Mouse (Mus musculus): Measurements from ENCODE around the gene Acss2. TPM values are rescaled to one million over a fixed set of nuclear protein-coding genes. Genes with fewer than 3 reads are reported as not detected.
"Not testable (repeated sequence)": the region's sequence is repeated elsewhere in the genome, so short reads cannot be mapped to it uniquely, and the experiment has no call there.

Acss2 gene
- total RNA-seq, 2 experiments from 2014 or later = 6.3 to 9.2 TPM

- no peak for ATAC-seq (replicated peaks; ENCODE audit: low FRiP score, poor library complexity, severe bottlenecking)
Measured at GRCm38 (mm10) chr2:155536292-155536691, 18.5 kb downstream of the Acss2 start.

DNA sequence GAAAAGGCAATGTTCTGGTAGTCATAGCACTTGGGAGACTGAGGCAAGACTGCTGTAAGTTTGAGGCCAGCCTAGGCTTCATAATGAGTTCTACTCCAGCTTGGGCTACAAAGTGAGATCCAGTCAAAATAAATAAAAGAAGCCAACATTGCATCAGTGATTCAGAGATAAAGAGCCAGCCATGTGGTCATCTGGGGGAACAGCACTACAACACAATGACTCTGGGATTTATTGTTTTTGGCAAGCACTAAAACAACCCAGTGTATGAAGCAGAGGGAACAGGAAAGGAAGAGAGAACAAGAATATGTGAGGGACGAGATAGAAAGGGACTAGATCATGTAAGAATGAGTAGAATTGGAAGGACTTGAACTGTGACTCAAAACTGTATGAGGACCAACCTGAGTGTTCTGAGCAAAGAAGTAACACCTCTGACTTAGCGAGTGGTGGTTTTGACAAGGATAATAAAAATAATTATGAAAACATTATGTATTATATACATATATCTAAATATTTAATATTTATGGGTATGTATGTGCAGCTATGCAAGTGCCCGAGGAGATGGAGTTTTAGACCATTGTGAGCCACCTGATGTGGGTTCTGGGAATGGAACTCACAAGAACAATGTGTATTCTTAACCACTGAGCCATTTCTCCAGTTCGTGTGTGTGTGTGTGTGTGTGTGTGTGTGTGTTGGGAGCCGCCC is 20.2 kb downstream of the Acss2 start:
- ATAC-seq (replicated peaks; ENCODE audit: low FRiP score, poor library complexity, severe bottlenecking) = peak; percentile 62

DNA sequence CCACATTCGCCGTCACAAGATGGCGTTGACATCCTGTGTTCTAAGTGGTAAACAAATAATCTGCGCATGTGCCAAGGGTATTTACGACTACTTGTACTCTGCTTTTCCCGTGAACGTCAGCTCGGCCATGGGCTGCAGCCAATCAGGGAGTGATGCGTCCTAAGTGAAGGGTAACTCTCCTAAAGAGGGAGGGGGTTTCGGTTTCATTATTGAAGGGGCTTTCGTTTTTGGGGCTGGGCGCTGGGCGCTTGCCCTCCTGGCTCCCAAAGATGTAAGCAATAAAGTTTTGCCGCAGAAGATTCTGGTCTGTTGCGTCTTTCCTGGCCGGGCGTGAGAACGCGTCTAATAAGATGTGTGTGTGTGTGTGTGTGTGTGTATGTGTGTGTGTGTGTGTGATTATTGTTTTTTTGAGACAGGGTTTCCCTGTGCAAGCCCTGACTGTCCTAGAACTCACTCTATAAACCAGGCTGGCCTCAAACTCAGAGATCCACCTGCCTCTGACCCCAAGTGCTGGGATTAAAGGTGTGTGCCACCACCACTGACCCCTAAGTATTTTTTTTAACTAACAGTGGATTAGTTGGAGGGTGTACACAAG is 20.8 kb downstream of the Acss2 start:
- not testable (repeated sequence) for ATAC-seq (replicated peaks; ENCODE audit: low FRiP score, poor library complexity, severe bottlenecking)

DNA sequence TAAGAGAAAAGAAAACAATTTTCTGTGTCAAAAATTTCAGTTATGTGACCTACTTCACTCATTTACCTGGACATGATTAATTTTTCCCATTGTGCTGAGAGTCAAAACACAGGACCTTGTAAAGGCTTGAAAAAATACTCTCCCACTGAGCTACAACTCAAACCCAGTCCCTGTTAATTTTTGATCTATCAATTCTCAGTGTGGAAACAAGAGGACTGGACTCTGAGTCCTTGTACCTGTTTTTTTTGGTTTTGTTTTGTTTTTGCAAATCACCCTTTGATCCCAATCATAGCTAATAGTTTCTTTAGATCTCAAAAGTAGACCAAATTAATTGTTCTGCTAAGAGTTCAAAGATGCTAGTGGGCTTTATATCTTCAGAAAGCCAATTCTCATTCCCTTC is 21.9 kb downstream of the Acss2 start:
- no peak for ATAC-seq (replicated peaks; ENCODE audit: low FRiP score, poor library complexity, severe bottlenecking)

- ATAC-seq (replicated peaks; ENCODE audit: low FRiP score, poor library complexity, severe bottlenecking) = 0 out of 2 replicates have a peak, but pooled peaks have one; percentile 4
Measured at GRCm38 (mm10) chr2:155540822-155541458, 23.2 kb downstream of the Acss2 start.

DNA sequence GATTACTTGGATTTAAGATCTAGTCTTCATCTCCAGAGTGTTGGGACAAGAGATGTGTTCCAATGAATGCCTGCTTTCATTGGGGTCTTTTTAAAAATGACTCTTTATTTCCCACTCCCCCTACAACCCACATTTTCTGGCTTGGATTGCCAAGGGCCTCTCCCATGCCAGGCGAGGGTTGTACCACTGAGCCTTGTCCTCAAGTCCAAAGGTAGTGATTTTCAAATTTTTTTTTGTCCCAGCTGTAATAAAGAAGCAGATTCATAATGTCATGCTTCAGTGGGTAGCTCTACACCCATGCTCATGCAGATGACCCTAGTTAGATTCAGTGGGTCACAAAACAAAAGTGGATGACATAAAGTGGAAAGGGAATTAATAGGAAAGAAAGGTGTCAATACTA is 29.2 kb downstream of the Acss2 start:
- ATAC-seq (replicated peaks; ENCODE audit: low FRiP score, poor library complexity, severe bottlenecking) = no peak

DNA sequence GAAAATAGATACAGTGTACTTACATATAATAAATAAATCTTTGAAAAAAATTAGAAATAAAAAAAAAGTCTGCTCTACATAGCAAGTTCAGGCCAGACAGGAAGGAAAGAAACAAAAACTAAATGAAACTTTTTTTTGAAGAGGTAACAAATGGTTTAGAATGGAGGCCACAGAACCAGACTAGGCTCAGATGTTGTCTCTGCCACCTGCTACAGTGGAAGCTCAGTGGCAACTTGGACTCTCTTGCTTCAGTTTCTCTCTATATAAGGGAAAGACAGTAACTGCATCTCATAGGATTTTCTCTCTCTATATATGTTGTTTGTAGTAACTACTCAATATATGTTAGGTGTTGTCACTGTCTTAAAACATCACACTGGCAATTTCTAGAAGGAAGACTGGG is 34.6 kb downstream of the Acss2 start:
- no peak for ATAC-seq (replicated peaks; ENCODE audit: low FRiP score, poor library complexity, severe bottlenecking)

- ATAC-seq (replicated peaks; ENCODE audit: low FRiP score, poor library complexity, severe bottlenecking) = peak; percentile 69
Measured at GRCm38 (mm10) chr2:155552949-155553354, 35.2 kb downstream of the Acss2 start.

GRCm38 (mm10) chr2:155554426-155554985 is 36.8 kb downstream of the Acss2 start:
- no peak for ATAC-seq (replicated peaks; ENCODE audit: low FRiP score, poor library complexity, severe bottlenecking)

DNA sequence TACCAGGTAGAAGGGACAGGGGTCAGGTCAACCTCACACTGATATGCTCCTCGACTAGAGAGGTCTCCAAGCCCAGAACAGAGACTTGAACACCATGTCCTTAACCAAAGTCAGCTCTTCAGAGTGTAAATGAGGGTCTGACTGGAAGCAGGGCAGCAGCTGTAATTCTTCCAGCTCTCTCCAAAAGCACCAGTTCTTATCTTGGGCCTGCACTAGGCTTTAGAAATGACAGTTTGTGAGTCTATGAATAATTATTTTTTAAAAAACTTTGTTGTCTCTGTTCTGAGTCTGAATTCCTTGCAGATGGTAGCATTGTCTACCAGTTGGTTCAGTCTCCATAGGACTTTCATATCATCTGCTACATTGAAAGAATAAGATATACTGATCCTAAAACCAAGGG is 44.5 kb downstream of the Acss2 start:
- no peak for ATAC-seq (replicated peaks; ENCODE audit: low FRiP score, poor library complexity, severe bottlenecking)

- no peak for ATAC-seq (replicated peaks; ENCODE audit: low FRiP score, poor library complexity, severe bottlenecking)
Measured at GRCm38 (mm10) chr2:155562934-155563333, 45.2 kb downstream of the Acss2 start.

DNA sequence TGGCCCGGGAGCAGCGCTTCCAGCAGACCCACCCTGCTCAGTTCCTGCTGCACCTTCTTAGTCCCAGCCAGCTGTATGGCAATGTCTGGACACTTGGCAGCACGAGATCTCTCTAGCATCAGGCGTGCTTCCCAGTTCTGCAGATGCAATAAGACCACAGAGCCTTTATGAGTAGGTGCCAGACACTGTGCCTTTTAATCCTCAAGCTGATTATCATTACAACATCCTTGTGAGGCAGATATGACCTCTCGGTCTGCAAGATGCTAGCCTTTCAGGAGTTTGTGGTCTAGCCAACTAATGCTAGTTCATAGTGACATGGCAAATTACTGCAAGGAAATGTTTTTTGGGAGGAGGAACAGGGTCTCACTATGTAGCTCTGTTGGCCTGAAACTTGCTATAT is 50.0 kb downstream of the Acss2 start:
- ATAC-seq (replicated peaks; ENCODE audit: low FRiP score, poor library complexity, severe bottlenecking) = no peak

DNA sequence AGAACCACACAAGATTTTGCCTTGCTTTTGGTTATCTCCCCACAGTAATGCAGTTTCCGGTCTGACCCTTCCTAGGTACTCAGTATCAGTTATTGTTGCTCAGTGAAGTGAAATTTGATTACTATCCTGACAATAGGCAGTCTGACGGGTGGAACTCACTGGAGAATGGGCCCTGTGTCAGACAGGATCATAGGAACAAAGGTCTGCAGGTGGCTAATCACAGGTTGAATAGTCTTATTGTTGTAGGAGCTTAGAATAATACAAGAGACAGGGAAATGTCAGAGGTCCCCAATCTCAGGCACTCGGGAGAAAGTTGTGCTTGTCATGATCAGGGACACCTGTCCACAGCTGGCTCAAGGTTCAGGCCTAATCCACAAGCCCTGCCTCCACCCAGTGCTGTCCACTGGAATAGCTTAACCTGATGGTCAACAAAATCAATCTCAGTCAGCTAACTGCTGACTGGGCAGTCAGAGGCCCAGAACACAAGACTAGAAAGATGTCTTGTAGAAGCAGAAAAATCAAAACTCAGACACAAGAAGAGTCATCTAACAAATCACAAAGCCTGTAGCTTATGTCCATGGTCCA is 51.6 kb downstream of the Acss2 start:
- ATAC-seq (replicated peaks; ENCODE audit: low FRiP score, poor library complexity, severe bottlenecking) = no peak

GRCm38 (mm10) chr2:155573001-155573400 is 55.3 kb downstream of the Acss2 start:
- ATAC-seq (replicated peaks; ENCODE audit: low FRiP score, poor library complexity, severe bottlenecking) = no peak

- ATAC-seq (replicated peaks; ENCODE audit: low FRiP score, poor library complexity, severe bottlenecking) = no peak
Measured at GRCm38 (mm10) chr2:155573996-155574395, 56.2 kb downstream of the Acss2 start.

- no peak for ATAC-seq (replicated peaks; ENCODE audit: low FRiP score, poor library complexity, severe bottlenecking)
Measured at GRCm38 (mm10) chr2:155574700-155575099, 57.0 kb downstream of the Acss2 start.

DNA sequence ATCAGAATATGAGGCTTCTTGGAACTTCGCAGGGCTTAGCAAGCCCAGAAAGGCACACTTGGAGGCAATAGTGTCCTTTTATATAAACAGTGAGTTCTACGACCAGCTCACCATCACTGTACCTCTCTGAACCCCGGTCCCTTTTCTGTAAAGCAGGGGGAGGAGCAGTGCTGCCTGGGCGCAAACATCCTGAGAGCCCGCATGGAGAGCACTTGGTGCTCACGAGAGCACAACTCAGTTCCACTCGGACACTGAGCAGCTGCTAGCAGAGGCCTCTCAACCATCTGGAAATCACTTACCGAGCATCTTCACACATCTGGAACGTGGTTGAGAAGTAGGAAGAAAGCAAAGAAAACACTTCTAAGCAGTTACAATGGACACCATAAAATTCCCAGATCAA is 58.9 kb downstream of the Acss2 start:
- ATAC-seq (replicated peaks; ENCODE audit: low FRiP score, poor library complexity, severe bottlenecking) = no peak

DNA sequence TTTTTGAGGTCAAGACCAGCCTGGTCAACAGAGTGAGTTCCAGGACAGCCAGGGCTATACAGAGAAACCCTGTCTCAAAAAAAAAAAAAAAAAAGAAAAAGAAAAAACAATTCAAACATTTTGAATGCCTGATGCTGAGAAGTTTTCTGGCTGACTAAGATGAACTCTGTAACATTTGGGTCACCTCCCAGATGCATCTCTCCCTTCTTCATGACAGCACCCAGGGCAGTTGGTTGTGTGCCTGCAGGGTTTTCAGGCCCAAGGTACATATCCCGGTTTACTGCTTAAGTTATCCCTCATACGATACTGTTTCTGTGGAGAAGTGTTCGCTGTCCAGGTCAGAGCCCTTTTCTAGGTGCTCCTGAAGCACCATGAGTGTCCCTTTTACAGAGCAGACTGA is 62.6 kb downstream of the Acss2 start:
- ATAC-seq (replicated peaks; ENCODE audit: low FRiP score, poor library complexity, severe bottlenecking) = no peak

- no peak for ATAC-seq (replicated peaks; ENCODE audit: low FRiP score, poor library complexity, severe bottlenecking)
Measured at GRCm38 (mm10) chr2:155582384-155582995, 64.7 kb downstream of the Acss2 start.

GRCm38 (mm10) chr2:155582996-155583395 is 65.2 kb downstream of the Acss2 start:
- no peak for ATAC-seq (replicated peaks; ENCODE audit: low FRiP score, poor library complexity, severe bottlenecking)

Data from erythroid progenitor cell, adult 5-6 weeks (primary cell).